Mouse (Mus musculus) stomach, postnatal 0 days (tissue): ENCODE results near the gene Rabgap1l. TPM values are rescaled to one million over a fixed set of nuclear protein-coding genes. Genes with fewer than 3 reads are reported as not detected.

Experiments used
- ATAC-seq: fragments of 200-750 bp; cut with Nextera tagmentation; 2 replicates; pipeline ENCODE4 v1.8.0; 2017; ENCODE audit not compliant: low FRiP score, low TSS enrichment
- DNase-seq: peaks from one replicate; pipeline ENCODE4 v3.0.0-alpha.2; 2016; ENCODE audit warnings: low spot score
- H3K27ac ChIP-seq: fragments of 300-500 bp; sonication (generic); replicated peaks from 2 replicates; pipeline ENCODE4 v1.5.1; 2014; ENCODE audit warnings: mild to moderate bottlenecking, control low read depth
- H3K27me3 ChIP-seq: fragments of 300-500 bp; sonication (generic); 2 replicates; pipeline ENCODE4 v1.6.1; 2014; ENCODE audit warnings: low read length; ENCODE audit not compliant: control insufficient read depth, insufficient read depth
- H3K36me3 ChIP-seq: fragments of 300-500 bp; sonication (generic); 2 replicates; pipeline ENCODE4 v1.6.1; 2014; ENCODE audit warnings: low read length, mixed read lengths; ENCODE audit not compliant: control insufficient read depth, insufficient read depth
- H3K4me1 ChIP-seq: fragments of 300-500 bp; sonication (generic); replicated peaks from 2 replicates; pipeline ENCODE4 v1.6.1; 2014; ENCODE audit warnings: antibody characterized with exemption; ENCODE audit not compliant: control insufficient read depth, insufficient read depth
- H3K4me2 ChIP-seq: fragments of 300-500 bp; sonication (generic); replicated peaks from 2 replicates; pipeline ENCODE4 v1.6.1; 2014; ENCODE audit warnings: low read depth, mild to moderate bottlenecking, control low read depth, moderate library complexity
- H3K4me3 ChIP-seq: fragments of 300-500 bp; sonication (generic); 2 replicates; pipeline ENCODE4 v1.5.1; 2014; ENCODE audit warnings: low read depth, low read length, control low read depth
- H3K9ac ChIP-seq: fragments of 300-500 bp; sonication (generic); 2 replicates; pipeline ENCODE4 v1.6.1; 2014; ENCODE audit warnings: mild to moderate bottlenecking, low read length, control low read depth, mixed read lengths
- H3K9me3 ChIP-seq: fragments of 300-500 bp; sonication (generic); 2 replicates; pipeline ENCODE4 v1.6.1; 2016; ENCODE audit warnings: low read length; ENCODE audit not compliant: control insufficient read depth
- CTCF ChIP-seq: IDR thresholded peaks from 2 replicates; pipeline ENCODE4 v1.5.1; 2016; ENCODE audit warnings: antibody characterized with exemption, low read depth, mild to moderate bottlenecking, moderate library complexity
- EP300 ChIP-seq: optimal IDR thresholded peaks from 2 replicates; pipeline ENCODE3; 2016; ENCODE audit warnings: antibody characterized with exemption
- WGBS: fragments of 180-500 bp; shearing (Covaris S2); extraction: QIAGEN DNeasy Blood & Tissue Kit; methylation state at CpG from one replicate; pipeline ENCODE4 v1.1.7; 2014; 5-methylcytosine and 5-hydroxymethylcytosine counted together
- polyA plus RNA-seq: library from polyadenylated mRNA; unstranded; fragments of >200 nt; fragmentation: Nextera tagmentation; extraction: Ambion mirVana; gene quantifications from 2 replicates; pipeline ENCODE4 v1.2.1, GENCODE M21; 2015

The Rabgap1l gene
- polyA plus RNA-seq, 1 experiment from 2014 or later, result 19.6 TPM

- TF ChIP-seq CTCF (no peak), EP300 (no peak)
- 53% methylated on average over 12 of the region's 12 CpGs for WGBS
- DNase-seq, result no peak
Measured at GRCm38 (mm10) chr1:160579309-160580233, 213.4 kb downstream of the Rabgap1l start.

GRCm38 (mm10) chr1:160576124-160576523 lies 216.9 kb downstream of the Rabgap1l start:
- 86% methylated on average over 4 of the region's 4 CpGs for WGBS
- TF ChIP-seq CTCF, result no peak
- no peak overlapping the region for H3K27ac ChIP-seq
- no peak overlapping the region for H3K4me3 ChIP-seq
- H3K36me3 ChIP-seq, result no peaks in the 10 kb centered on the region
- DNase-seq (no peak), ATAC-seq (no peak)
- no peaks in the 10 kb centered on the region for H3K27me3 ChIP-seq
- H3K4me1 ChIP-seq, result no peaks in the 10 kb centered on the region
- H3K9ac ChIP-seq, result no peak overlapping the region
- no peaks in the 10 kb centered on the region for H3K9me3 ChIP-seq
- no peak overlapping the region for H3K4me2 ChIP-seq

More at GRCm38 (mm10) chr1:160579309-160580233, 213.4 kb downstream of the Rabgap1l start:
- no peak for ATAC-seq
- Histone ChIP-seq H3K27ac (no peak overlapping the region), H3K36me3 (no peaks in the 10 kb centered on the region), H3K4me2 (no peak overlapping the region), H3K4me3 (no peak overlapping the region), H3K27me3 (no peaks in the 10 kb centered on the region), H3K4me1 (no peaks in the 10 kb centered on the region), H3K9me3 (no peaks in the 10 kb centered on the region), H3K9ac (no peak overlapping the region)

- H3K36me3 ChIP-seq, result no peaks in the 10 kb centered on the region
- H3K27ac ChIP-seq, result no peak overlapping the region
- DNase-seq (no peak), ATAC-seq (no peak)
- H3K9ac ChIP-seq, result no peak overlapping the region
- WGBS, result 42% methylated on average over 4 of the region's 4 CpGs
- H3K4me3 ChIP-seq, result no peak overlapping the region
- H3K4me2 ChIP-seq, result no peak overlapping the region
- H3K27me3 ChIP-seq, result no peaks in the 10 kb centered on the region
- H3K9me3 ChIP-seq, result no peaks in the 10 kb centered on the region
- H3K4me1 ChIP-seq, result no peaks in the 10 kb centered on the region
- TF ChIP-seq EP300, result no peak
- no peak for TF ChIP-seq CTCF
Measured at GRCm38 (mm10) chr1:160574039-160574438, 219.0 kb downstream of the Rabgap1l start.

GRCm38 (mm10) chr1:160566458-160566857 lies 226.6 kb downstream of the Rabgap1l start:
- Histone ChIP-seq H3K4me1 (no peaks in the 10 kb centered on the region), H3K27me3 (no peaks in the 10 kb centered on the region), H3K4me2 (no peak overlapping the region), H3K27ac (no peak overlapping the region), H3K9me3 (no peaks in the 10 kb centered on the region), H3K36me3 (no peaks in the 10 kb centered on the region), H3K4me3 (no peak overlapping the region), H3K9ac (no peak overlapping the region)
- TF ChIP-seq CTCF (no peak), EP300 (no peak)
- 65% methylated on average over 4 of the region's 4 CpGs for WGBS
- ATAC-seq, result no peak
- no peak for DNase-seq

GRCm38 (mm10) chr1:160561381-160561780 lies 231.6 kb downstream of the Rabgap1l start:
- Histone ChIP-seq H3K9me3 (no peaks in the 10 kb centered on the region), H3K27me3 (no peaks in the 10 kb centered on the region), H3K36me3 (no peaks in the 10 kb centered on the region), H3K4me1 (no peaks in the 10 kb centered on the region), H3K4me3 (no peak overlapping the region), H3K9ac (no peak overlapping the region), H3K4me2 (no peak overlapping the region), H3K27ac (no peak overlapping the region)
- ATAC-seq (no peak), DNase-seq (no peak)
- TF ChIP-seq CTCF, result peak; percentile 78
- TF ChIP-seq EP300, result no peak
- 65% methylated on average over 1 of the region's 1 CpGs for WGBS

GRCm38 (mm10) chr1:160550636-160551035 lies 242.4 kb downstream of the Rabgap1l start:
- Histone ChIP-seq H3K4me2 (no peak overlapping the region), H3K9me3 (no peaks in the 10 kb centered on the region), H3K4me3 (no peak overlapping the region), H3K9ac (no peak overlapping the region), H3K27ac (no peak overlapping the region), H3K4me1 (no peaks in the 10 kb centered on the region), H3K27me3 (no peaks in the 10 kb centered on the region), H3K36me3 (no peaks in the 10 kb centered on the region)
- no peak for TF ChIP-seq EP300
- no peak for TF ChIP-seq CTCF
- DNase-seq (no peak), ATAC-seq (no peak)
- WGBS, result 67% methylated on average over 1 of the region's 1 CpGs
